Mouse (Mus musculus) ES-E14 (cell line): Measurements from ENCODE around the gene Ugt1a7c.

Experiments
- CHD2 ChIP-seq: IDR thresholded peaks from 2 replicates; pipeline ENCODE4 v1.6.1; 2014; ENCODE audit warnings: mild to moderate bottlenecking, low read depth, low read length, inconsistent platforms
- MAFK ChIP-seq: IDR thresholded peaks from 2 replicates; pipeline ENCODE4 v1.6.1; 2014; ENCODE audit warnings: mild to moderate bottlenecking, low read depth, low read length, inconsistent platforms; ENCODE audit not compliant: insufficient read depth
- ZC3H11A ChIP-seq: IDR thresholded peaks from 2 replicates; pipeline ENCODE4 v1.6.1; 2012; ENCODE audit warnings: low read depth, mild to moderate bottlenecking, inconsistent platforms, low read length, borderline replicate concordance

DNA sequence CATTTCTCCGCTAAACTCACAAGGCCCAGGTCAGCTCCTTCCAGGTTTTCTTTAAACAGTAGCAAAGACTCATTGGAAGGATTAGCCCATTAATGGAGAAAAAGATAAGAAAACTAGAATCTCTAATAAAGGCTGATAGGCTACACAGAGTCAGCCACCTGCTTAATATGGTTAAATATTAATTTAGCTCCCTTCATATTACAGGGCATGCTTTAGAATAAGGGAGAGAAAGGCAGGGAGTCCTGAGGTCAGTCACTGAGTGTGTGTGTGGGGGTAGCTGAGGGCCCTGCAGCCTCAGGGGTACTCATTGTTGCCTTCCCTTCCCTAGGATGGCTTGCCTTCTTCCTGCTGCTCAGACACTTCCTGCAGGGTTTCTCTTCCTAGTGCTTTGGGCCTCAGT is 43.3 kb downstream of the Ugt1a7c start:
- no peak for TF ChIP-seq ZC3H11A
- TF ChIP-seq CHD2: no peak
- no peak for TF ChIP-seq MAFK
